Mouse (Mus musculus) neutrophil, adult 5-6 weeks (primary cell): Measurements from ENCODE around the gene Tsku. TPM values are rescaled to one million over a fixed set of nuclear protein-coding genes. Genes with fewer than 3 reads are reported as not detected.

ENCODE experiments used
- ATAC-seq: fragments of 151-379, 151-347 bp; 2 replicates; pipeline ENCODE4 v1.8.0; 2017; ENCODE audit warnings: mild to moderate bottlenecking, moderate TSS enrichment; ENCODE audit not compliant: insufficient number of reproducible peaks, poor library complexity, low FRiP score, severe bottlenecking; ENCODE audit errors: extremely low read depth
- total RNA-seq: library from RNA; stranded (forward); fragments of 200-1000 nt; gene quantifications from 2 replicates; pipeline ENCODE4 v1.2.3, GENCODE M21; 2017

Gene Tsku
- total RNA-seq, 1 experiment from 2014 or later: not detected

- ATAC-seq: no peak
Observed at GRCm38 (mm10) chr7:98332678-98333397, 28.3 kb downstream of the Tsku start.

- no peak for ATAC-seq
Observed at GRCm38 (mm10) chr7:98331932-98332331, 29.2 kb downstream of the Tsku start.

- no peak for ATAC-seq
Observed at GRCm38 (mm10) chr7:98330375-98331002, 30.6 kb downstream of the Tsku start.

- no peak for ATAC-seq
Observed at GRCm38 (mm10) chr7:98329651-98330374, 31.3 kb downstream of the Tsku start.

DNA sequence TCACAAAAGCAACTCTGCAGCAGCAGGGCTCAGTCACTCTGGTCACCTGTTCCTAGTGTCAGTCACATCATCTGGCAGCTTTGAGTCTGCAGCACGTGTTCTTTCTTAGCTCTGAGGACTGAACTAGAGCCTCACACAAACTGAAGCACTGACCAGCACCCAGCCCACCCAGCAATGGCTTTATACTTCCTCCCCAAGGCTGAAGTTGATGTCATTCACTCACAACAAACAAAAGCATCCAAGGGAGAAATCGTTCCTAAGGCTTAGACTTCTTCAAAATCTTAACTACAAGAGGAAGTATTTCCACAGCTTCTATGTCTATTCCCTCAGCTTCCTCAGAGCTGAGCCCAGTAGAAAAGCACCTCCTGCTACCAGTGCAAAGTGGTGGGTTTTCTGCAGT, 32.8 kb downstream of the Tsku start:
- ATAC-seq: no peak

- no peak for ATAC-seq
Observed at GRCm38 (mm10) chr7:98326051-98326450, 35.1 kb downstream of the Tsku start.

DNA sequence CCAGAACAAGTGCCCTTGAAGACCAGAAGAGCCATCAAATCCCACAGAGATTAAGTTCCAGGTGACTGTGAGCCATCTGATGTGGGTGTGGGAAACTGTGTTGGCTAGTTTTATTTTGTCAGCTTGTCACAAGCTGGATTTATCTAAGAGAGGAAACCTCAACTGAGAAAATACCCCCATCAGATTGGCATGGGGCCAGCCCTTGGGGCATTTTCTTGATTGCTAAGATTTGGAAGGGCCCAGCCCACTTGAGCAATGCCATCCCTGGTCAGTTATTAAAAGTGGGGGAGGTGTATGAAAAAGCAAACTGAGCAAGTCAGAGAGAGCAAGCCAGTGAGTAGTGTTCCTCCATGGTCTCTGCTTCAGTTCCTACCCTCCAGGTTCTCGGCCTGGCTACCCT, 36.9 kb downstream of the Tsku start:
- no peak for ATAC-seq

DNA sequence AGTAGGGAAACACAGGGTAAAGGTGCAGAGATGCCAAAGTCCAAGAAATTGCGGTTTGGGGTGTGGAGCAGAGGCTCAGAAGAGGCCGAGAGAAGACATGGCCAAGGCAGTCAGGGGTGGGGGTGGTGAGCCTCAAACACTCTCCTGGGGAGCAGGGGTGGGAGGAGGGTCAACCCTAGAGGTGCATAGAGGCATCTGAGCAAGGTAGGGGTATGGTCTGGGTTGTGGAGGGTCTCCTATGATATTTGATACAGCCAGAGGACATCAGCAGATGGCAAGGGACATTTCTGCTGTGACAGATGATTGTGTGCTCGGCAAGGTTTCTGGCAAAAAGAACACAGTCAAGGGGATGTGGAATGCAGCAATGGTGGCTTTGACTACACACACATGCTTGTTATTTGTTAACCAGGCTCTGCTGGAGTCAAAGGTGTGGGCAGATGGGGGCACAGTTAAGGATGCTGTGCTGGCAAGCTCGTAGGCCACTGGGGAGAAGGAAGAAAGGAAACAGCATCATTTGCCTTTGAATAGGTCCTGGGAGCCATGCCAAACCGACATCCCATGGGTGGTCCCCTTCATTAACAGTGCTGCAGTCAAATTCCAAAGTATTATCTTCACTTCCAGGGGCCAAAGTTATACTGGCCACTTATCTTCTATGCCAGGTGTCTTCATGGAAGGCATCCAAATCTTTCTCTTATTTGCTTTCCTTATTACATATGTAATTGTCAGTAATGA, 37.7 kb downstream of the Tsku start:
- no peak for ATAC-seq

- ATAC-seq: no peak
Observed at GRCm38 (mm10) chr7:98322415-98322814, 38.7 kb downstream of the Tsku start.

DNA sequence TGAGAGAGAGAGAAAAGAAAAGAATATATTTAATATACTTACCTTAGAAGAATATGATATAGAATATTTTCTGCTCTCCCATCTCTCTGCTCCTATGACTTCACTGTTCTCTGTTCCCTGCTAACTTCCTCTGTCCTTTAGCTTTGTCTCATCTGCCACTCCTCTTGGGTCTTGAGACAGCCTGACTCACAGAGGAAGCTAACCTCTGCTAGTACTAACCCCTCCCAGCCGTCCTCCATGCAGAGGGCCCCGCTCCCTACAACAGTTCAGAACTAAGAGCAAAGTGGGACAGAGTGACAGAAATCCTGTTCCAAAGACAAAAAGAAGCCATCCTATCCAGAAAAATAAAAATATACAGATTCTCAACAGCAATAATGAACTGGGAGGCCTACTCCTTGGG, 40.0 kb downstream of the Tsku start, which contains the start of gene Acer3:
TSS of gene Acer3 (minus strand) at position 126 of the 400 bp plus-strand sequence.
- no peak for ATAC-seq

DNA sequence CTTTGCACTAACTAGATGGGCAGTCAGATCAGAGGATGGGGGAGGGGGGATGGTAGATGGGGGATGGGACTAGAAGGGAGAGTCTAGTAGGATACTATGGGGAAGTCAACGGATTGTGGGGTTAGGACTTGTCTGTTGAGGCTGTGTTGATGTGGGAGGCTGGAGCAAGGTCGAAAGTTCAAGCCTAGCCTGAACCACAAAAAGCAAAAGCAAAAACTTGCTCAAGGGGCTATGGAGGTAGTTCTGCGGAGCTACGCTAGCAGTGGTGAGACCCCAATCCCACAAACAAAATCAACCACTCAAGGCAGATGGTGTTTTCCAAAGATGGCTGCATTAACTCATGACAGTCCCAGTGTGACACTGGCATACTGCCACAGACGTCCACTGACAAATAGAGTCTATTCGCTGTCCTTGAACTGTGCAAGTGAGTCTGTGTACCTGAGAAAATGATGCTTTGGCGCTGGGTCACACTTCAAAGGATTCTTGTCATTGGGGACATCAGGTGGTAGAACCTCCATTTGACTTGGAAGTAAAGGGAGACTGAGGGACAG, 41.0 kb downstream of the Tsku start:
- no peak for ATAC-seq

DNA sequence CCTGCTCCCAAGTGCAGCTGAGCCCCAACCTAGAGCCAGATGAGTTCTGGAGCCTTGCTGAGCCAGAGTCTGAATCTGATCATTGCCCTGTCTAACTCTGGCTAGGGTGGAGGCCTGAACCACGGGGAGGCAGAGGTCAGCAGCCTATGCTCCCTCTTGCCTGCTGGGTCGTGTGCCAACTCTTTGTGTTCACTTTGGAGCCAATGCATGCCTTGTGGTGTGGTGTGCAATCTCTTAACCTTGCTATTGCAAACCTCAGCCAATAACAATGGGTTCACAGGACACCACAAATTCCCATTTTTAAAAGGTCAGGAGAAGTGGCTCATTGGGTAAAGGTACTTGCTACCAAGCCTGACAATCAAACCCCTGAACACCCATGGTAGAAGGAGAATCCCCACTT, 44.6 kb downstream of the Tsku start:
- no peak for ATAC-seq

DNA sequence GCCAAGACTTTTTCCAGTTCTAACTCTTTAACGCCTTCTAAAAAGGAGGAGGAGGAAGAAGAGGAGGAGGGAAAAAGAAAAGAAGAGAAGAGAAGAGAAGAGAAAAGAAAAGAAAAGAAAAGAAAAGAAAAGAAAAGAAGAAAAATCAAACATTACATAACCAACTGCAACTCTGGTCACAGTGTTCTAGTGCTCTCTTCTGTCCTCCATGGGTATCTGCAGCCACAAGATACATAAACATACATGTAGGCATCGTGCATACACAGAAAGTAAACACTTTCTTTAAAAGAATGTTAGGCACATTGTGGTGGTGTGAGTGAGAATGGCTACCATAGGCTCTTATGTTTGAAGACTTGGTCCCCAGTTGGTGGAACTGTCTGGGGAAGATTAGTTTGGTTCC, 46.0 kb downstream of the Tsku start:
- ATAC-seq: no peak

DNA sequence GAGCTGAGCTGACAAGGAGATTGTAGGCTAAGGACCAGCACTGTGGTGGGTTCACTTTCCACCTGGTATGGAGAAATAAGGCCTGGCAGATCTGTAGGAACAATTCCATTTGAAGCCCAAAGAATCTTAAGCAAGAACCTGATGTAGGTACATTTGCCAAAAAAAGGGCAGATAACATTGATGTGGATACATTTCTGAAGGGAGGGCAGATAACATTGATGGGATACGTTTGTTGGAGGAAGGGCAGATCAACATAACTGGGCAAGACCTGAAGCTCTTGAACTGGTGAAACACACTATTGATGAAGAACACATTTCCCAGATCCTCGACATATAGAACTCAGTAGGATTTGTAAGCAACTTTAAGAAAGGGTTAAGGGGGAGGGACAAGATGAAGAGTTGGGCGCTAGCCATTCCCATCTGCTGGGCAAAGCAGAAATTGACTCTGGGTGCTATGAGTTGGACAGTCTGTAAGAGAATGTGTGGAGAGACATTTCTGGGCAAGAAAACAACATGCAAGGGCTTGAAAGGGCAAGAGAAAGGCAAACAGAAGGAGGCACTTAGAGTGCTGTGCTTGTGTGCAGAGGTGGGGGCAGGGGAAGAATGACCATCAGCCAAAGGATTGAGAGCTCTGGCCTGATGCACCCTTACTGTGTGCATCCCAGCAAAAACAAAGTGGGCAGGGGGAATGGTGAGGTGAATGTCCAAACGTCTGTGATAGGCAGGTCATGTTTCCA, 48.8 kb downstream of the Tsku start:
- no peak for ATAC-seq

- no peak for ATAC-seq
Observed at GRCm38 (mm10) chr7:98310266-98310665, 50.9 kb downstream of the Tsku start.

- ATAC-seq: peak; percentile 98
Observed at GRCm38 (mm10) chr7:98309219-98310030, 51.7 kb downstream of the Tsku start.

- no peak for ATAC-seq
Observed at GRCm38 (mm10) chr7:98308607-98309218, 52.4 kb downstream of the Tsku start.
